Mouse (Mus musculus) erythroid progenitor cell, adult 5-6 weeks (primary cell): Measurements from ENCODE around the gene Mpg. TPM values are rescaled to one million over a fixed set of nuclear protein-coding genes. Genes with fewer than 3 reads are reported as not detected.

Experiments used
- ATAC-seq: replicated peaks from 2 replicates; pipeline ENCODE4 v1.8.0; 2016; ENCODE audit warnings: moderate number of reproducible peaks, mild to moderate bottlenecking, moderate TSS enrichment, inconsistent platforms; ENCODE audit not compliant: poor library complexity, low FRiP score, severe bottlenecking
- total RNA-seq, 2 experiments: library from RNA; stranded (forward) in 1 of 2; stranded (reverse) in 1 of 2; fragments of 150-400 nt in 1 of 2; fragments of 186-747, 209-891 nt in 1 of 2; gene quantifications; 2 replicates each; pipeline versions ENCODE4 v1.2.3 to v1.2.4; 2015 to 2017; ENCODE audit warnings: low replicate concordance in 2 of 2

Mpg gene
- total RNA-seq (2015; ENCODE audit: low replicate concordance), result 13.0 and 14.1 TPM in 2 replicates
- 18.7 and 23.9 TPM in 2 replicates for total RNA-seq (2017; ENCODE audit: low replicate concordance)

GRCm38 (mm10) chr11:32226124-32226871, at the start of gene Mpg:
Gene Mpg, plus strand, starts transcription at chr11:32226505.
- peak; percentile 91 for ATAC-seq

- no peak for ATAC-seq
These were observed 47.8 kb upstream of the Mpg start for GRCm38 (mm10) chr11:32178506-32178905.

GRCm38 (mm10) chr11:32181246-32181645, 45.1 kb upstream of the Mpg start:
- ATAC-seq, result no peak

GRCm38 (mm10) chr11:32181973-32182868, 44.1 kb upstream of the Mpg start:
- peak; percentile 70; the same call in 1 of the 2 replicates for ATAC-seq

- no peak for ATAC-seq
These were observed 41.8 kb upstream of the Mpg start for GRCm38 (mm10) chr11:32184469-32184868.

GRCm38 (mm10) chr11:32186031-32186430, 40.3 kb upstream of the Mpg start:
- no peak for ATAC-seq

GRCm38 (mm10) chr11:32187256-32187655, 39.0 kb upstream of the Mpg start:
- ATAC-seq, result no peak

GRCm38 (mm10) chr11:32188881-32189280, 37.4 kb upstream of the Mpg start:
- no peak for ATAC-seq

- no peak for ATAC-seq
These were observed 36.9 kb upstream of the Mpg start for GRCm38 (mm10) chr11:32189434-32189833.

- ATAC-seq, result no peak
These were observed 36.2 kb upstream of the Mpg start for GRCm38 (mm10) chr11:32190119-32190518.

GRCm38 (mm10) chr11:32190603-32191110, 35.6 kb upstream of the Mpg start:
- no peak for ATAC-seq

GRCm38 (mm10) chr11:32193156-32193555, 33.1 kb upstream of the Mpg start:
- no peak for ATAC-seq

GRCm38 (mm10) chr11:32194086-32194485, 32.2 kb upstream of the Mpg start:
- ATAC-seq, result no peak

- ATAC-seq, result no peak
These were observed 31.7 kb upstream of the Mpg start for GRCm38 (mm10) chr11:32194626-32195025.

- ATAC-seq, result no peak
These were observed 30.3 kb upstream of the Mpg start for GRCm38 (mm10) chr11:32195867-32196540.

- no peak for ATAC-seq
These were observed 29.6 kb upstream of the Mpg start for GRCm38 (mm10) chr11:32196727-32197126.

GRCm38 (mm10) chr11:32197766-32198165, 28.5 kb upstream of the Mpg start:
- no peak for ATAC-seq

- ATAC-seq, result no peak
These were observed 27.9 kb upstream of the Mpg start for GRCm38 (mm10) chr11:32198256-32198955.

- ATAC-seq, result no peak
These were observed 27.1 kb upstream of the Mpg start for GRCm38 (mm10) chr11:32199230-32199629.
